Mouse (Mus musculus) bone marrow, adult 2 months (tissue): ENCODE results near the gene Spock1.

Experiments used
- CTCF ChIP-seq: fragments of 200-500 bp; IDR thresholded peaks from 2 replicates; pipeline ENCODE4 v1.5.1; 2011; ENCODE audit warnings: low read length, control low read depth; ENCODE audit not compliant: control insufficient read depth, insufficient read depth
- POLR2A ChIP-seq: fragments of 200-500 bp; IDR thresholded peaks from 2 replicates; pipeline ENCODE4 v1.6.1; 2011; ENCODE audit warnings: low read depth, mild to moderate bottlenecking, control low read depth, low read length, borderline replicate concordance; ENCODE audit not compliant: control insufficient read depth

- TF ChIP-seq CTCF (no peak), POLR2A (no peak)
Measured at GRCm38 (mm10) chr13:57407666-57408065, 500.5 kb downstream of the Spock1 start.
